Mouse (Mus musculus): ENCODE data around the gene Glrp1. TPM values are rescaled to one million over a fixed set of nuclear protein-coding genes. Genes with fewer than 3 reads are reported as not detected.

The Glrp1 gene
- not detected in 2 replicates for polyA plus RNA-seq (2016; fragmentation: Nextera tagmentation; extraction: Ambion mirVana)

DNA sequence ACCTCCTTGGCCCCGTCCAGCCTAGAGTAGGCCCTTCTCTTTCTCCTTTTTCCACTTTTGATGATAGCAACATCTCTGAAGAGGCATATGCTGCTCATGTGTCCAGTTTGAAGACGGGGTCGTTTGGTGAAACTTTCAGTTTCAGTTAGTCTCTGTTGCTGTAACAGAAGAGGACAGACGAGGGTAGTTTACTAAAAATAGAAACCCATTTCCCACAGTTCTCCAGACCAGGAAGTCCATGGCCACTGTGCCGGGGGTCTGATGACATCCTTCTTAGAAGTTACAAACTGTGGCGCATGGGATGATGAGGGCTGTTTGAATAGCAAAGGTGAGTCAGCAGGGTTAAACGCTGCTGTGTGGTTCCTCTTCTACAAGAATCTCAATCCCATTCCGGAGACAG, at the start of gene Glrp1:
TSS of gene Glrp1 (minus strand) at position 278 of the 400 bp plus-strand sequence.
- Histone ChIP-seq H3K4me3 (no peak within 1 kb of the TSS), H3K9me3 (no peaks in the 10 kb centered on the region), H3K27me3 (replicated peaks) (0 out of 2 replicates have a peak, but pooled peaks cover 3% of the 10 kb centered on the region), H3K9ac (no peak within 1 kb of the TSS), H3K27ac (no peak within 1 kb of the TSS), H3K4me2 (replicated peaks) (no peak within 1 kb of the TSS), H3K36me3 (no peaks in the 10 kb centered on the region), H3K4me1 (no peaks in the 10 kb centered on the region)
- ATAC-seq (ENCODE audit: low FRiP score, low read depth), result no peak
- 83% methylated on average over 8 of the region's 8 CpGs for WGBS

DNA sequence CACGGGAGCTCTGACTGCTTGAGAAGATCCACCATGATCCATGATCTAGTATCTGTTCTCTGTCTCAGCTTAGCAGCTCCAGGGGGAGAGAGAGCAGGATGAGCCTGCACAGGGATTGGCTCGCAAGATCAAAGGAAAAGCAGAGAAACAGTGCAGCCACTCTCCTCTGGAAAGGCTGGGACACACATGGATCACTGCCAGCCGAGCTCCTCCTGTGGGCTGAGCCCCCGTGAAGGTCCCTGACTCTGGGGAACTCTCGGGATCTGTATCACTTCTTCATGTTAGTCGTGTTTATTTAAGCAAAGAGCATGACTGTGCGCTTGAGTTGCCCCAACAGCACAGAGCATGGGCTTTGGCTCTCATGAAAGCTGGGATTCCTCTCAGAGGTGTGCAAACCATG, 49.4 kb upstream of the Glrp1 start:
- Histone ChIP-seq H3K9ac (no peak overlapping the region), H3K27me3 (replicated peaks) (no peaks in the 10 kb centered on the region), H3K9me3 (no peaks in the 10 kb centered on the region), H3K27ac (no peak overlapping the region), H3K4me2 (replicated peaks) (no peak overlapping the region; the same call in 1 of the 2 replicates), H3K36me3 (no peaks in the 10 kb centered on the region), H3K4me1 (no peaks in the 10 kb centered on the region), H3K4me3 (no peak overlapping the region)
- WGBS, result 17% methylated on average over 7 of the region's 7 CpGs
- ATAC-seq (ENCODE audit: low FRiP score, low read depth), result no peak

DNA sequence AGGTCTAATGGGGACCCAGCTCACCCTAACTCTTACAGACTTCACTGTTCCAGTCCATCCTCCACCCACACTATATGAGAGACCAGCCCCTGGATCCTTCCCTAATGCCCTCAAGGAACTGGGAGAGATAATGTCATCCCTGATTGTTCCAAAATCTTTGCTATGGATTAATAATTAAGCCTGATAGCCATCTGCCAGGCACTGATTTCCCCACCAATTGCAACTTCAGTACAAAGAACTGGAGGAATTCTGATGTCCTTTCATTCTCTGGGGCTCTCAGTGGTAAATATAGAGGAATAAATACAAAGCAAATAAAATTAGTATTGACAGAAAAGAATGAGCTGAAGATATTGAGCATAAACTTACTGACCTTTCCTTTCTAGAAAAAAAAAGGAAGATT, 48.9 kb upstream of the Glrp1 start:
- no peak for ATAC-seq (ENCODE audit: low FRiP score, low read depth)
- Histone ChIP-seq H3K4me1 (no peaks in the 10 kb centered on the region), H3K4me2 (replicated peaks) (no peak overlapping the region), H3K27ac (no peak overlapping the region), H3K9ac (no peak overlapping the region), H3K4me3 (no peak overlapping the region), H3K9me3 (no peaks in the 10 kb centered on the region), H3K36me3 (no peaks in the 10 kb centered on the region), H3K27me3 (replicated peaks) (no peaks in the 10 kb centered on the region)

DNA sequence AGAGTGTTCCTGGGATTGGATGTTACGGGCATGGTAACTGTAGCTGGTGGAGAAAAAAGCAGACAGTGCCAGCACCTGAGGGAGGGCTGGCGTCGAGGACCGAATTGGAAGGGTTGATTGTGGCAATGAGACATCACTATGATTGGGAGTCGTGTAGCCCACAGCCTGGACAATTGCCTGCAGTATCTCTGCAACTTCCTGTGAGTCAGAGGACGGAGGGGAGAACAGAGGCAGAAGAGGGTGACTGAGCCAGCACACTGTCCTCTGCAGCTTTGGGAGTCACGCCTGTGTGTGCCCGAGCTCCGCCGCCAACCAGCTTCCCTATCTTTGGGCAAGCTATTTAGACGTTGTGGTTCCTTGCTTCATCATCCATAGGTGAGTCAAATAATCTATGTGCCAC, 46.5 kb upstream of the Glrp1 start:
- no peaks in the 10 kb centered on the region for H3K36me3 ChIP-seq
- no peaks in the 10 kb centered on the region for H3K9me3 ChIP-seq
- peaks cover 8% of the 10 kb centered on the region; the same call in 1 of the 2 replicates for H3K4me1 ChIP-seq
- no peak overlapping the region for H3K4me3 ChIP-seq
- 90% methylated on average over 11 of the region's 11 CpGs for WGBS
- no peak overlapping the region for H3K9ac ChIP-seq
- H3K27ac ChIP-seq, result no peak overlapping the region
- H3K4me2 ChIP-seq (replicated peaks), result no peak overlapping the region
- no peak for ATAC-seq (ENCODE audit: low FRiP score, low read depth)
- no peaks in the 10 kb centered on the region for H3K27me3 ChIP-seq (replicated peaks)

DNA sequence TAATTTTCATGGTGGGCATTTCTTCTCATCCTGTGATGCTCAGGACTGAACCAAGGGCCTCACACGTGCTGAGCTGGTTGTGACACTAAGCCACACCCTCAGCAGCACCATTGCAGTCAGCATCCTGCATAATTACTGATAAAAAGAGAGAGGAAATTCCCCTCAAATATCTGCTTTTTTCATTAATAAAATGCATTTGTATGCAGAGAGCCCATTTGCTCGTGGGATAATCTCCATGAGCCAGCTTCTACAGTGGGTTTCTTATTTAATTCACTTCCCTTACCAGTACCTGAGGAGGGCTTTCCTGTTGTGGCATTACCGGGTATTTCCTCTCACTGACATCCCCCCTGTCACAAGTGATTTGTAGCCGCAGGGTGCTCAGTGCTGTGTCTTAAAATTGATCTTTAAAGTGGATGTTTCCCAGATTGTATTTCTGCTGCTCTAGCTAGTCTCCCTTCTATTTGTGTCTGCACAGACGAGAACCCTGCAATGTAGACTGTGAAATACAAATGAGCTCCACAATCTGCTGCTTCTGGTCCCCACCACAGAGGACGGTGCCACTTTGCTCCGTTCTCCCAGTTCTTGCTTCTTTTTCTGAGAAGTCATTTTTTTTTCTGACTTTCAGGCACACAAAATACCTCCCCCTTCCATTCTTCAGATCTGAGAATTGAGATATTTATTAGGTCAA, 43.8 kb upstream of the Glrp1 start:
- Histone ChIP-seq H3K36me3 (no peaks in the 10 kb centered on the region), H3K9me3 (no peaks in the 10 kb centered on the region), H3K27me3 (replicated peaks) (no peaks in the 10 kb centered on the region), H3K4me2 (replicated peaks) (no peak overlapping the region), H3K9ac (no peak overlapping the region), H3K4me3 (no peak overlapping the region), H3K27ac (no peak overlapping the region), H3K4me1 (peaks cover 8% of the 10 kb centered on the region; the same call in 1 of the 2 replicates)
- 48% methylated on average over 7 of the region's 7 CpGs for WGBS
- ATAC-seq (ENCODE audit: low FRiP score, low read depth), result no peak

DNA sequence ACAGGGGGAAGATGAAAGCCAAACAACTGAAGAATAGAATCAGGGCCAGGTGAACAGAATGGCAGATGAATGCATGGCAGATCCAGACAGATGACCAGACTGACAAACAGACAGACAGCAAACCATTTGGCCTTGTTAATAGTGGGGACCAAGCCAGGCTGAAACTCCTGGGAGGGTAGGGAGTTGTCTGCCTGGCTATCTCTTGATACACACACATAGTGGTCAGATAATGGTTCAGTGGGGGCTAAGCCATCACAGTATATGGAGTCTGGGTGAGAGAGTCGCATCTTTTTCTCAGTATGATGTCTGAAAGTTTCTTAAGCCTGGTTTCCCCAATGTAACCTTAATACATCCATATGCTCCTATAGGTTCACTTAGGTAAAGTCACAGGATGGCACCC, 39.4 kb upstream of the Glrp1 start:
- no peak overlapping the region for H3K9ac ChIP-seq
- 88% methylated on average over 1 of the region's 1 CpGs for WGBS
- no peak overlapping the region for H3K4me2 ChIP-seq (replicated peaks)
- H3K36me3 ChIP-seq, result no peaks in the 10 kb centered on the region
- H3K27me3 ChIP-seq (replicated peaks), result no peaks in the 10 kb centered on the region
- no peak for ATAC-seq (ENCODE audit: low FRiP score, low read depth)
- H3K4me3 ChIP-seq, result no peak overlapping the region
- peaks cover 8% of the 10 kb centered on the region; the same call in 1 of the 2 replicates for H3K4me1 ChIP-seq
- no peak overlapping the region for H3K27ac ChIP-seq
- no peaks in the 10 kb centered on the region for H3K9me3 ChIP-seq

DNA sequence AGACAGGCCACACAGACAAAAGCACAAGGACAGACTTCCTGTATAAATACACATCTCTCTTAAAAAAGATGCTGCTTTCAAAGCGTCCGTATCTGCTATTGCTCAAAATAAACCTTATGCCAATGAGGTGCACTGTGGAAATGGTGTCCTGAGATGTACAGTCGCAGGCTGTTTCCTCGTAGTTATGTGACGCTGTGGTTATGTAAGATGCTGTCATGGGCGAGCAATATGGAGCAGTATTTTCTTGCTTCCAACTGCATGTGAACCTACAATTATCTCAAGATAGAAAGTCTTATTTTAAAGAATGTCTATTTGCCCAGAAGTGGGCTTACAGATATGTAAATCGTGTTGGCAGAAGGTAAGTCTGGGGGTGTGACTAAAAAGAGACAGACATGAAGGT, 37.3 kb upstream of the Glrp1 start:
- 86% methylated on average over 7 of the region's 7 CpGs for WGBS
- H3K27me3 ChIP-seq (replicated peaks), result no peaks in the 10 kb centered on the region
- ATAC-seq (ENCODE audit: low FRiP score, low read depth), result no peak

DNA sequence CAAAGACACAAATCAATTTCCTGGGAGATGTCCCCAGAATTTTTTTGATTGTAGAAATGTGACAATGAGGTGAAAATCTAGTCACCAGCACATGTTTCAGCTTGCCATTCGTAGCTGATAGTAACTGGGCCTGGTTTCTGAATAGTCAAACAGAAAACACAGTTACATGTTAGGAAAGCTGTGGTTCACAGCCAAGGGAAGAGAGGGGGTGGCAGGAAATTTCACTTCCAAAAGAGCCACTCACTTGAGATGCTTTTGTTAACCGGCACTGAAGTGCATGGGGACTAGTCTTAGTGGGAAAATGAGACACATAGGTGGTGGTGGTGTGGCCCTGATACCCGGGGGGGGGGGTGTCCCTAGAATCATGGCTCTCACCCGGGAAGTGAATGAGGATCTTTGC, 33.7 kb upstream of the Glrp1 start:
- no peak overlapping the region for H3K4me2 ChIP-seq (replicated peaks)
- no peak for ATAC-seq (ENCODE audit: low FRiP score, low read depth)
- no peaks in the 10 kb centered on the region for H3K9me3 ChIP-seq
- no peaks in the 10 kb centered on the region for H3K4me1 ChIP-seq
- H3K9ac ChIP-seq, result no peak overlapping the region
- no peak overlapping the region for H3K4me3 ChIP-seq
- 68% methylated on average over 4 of the region's 4 CpGs for WGBS
- no peaks in the 10 kb centered on the region for H3K36me3 ChIP-seq
- H3K27me3 ChIP-seq (replicated peaks), result no peaks in the 10 kb centered on the region
- no peak overlapping the region for H3K27ac ChIP-seq

More for the DNA sequence above, 37.3 kb upstream of the Glrp1 start:
- Histone ChIP-seq H3K9me3 (no peaks in the 10 kb centered on the region), H3K4me3 (no peak overlapping the region), H3K9ac (no peak overlapping the region), H3K4me1 (no peaks in the 10 kb centered on the region), H3K4me2 (replicated peaks) (no peak overlapping the region), H3K27ac (no peak overlapping the region), H3K36me3 (no peaks in the 10 kb centered on the region)

DNA sequence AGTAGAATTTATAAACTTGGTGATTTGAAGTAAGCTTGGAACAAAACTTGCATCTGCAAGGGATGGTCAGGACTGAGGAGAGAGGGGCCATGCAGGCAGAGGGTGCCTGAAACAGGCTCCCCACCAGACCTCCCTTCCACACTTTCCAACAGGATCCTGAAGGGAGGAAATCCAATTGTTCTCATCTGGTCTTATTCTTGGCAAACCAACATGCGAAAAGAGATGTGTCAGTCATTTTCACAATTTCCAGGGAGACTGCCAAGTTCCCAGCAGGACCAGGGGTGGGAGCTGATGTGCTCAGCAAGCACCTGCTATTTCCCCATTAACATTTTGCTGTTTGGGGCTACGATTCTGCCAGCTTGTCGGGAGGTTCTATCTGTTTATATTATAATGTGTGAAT, 30.0 kb upstream of the Glrp1 start:
- no peak overlapping the region for H3K9ac ChIP-seq
- H3K9me3 ChIP-seq, result no peaks in the 10 kb centered on the region
- no peaks in the 10 kb centered on the region for H3K4me1 ChIP-seq
- no peaks in the 10 kb centered on the region for H3K36me3 ChIP-seq
- H3K27me3 ChIP-seq (replicated peaks), result no peaks in the 10 kb centered on the region
- ATAC-seq (ENCODE audit: low FRiP score, low read depth), result no peak
- no peak overlapping the region for H3K27ac ChIP-seq
- 79% methylated on average over 3 of the region's 3 CpGs for whole genome bisulfite sequencing
- no peak overlapping the region for H3K4me2 ChIP-seq (replicated peaks)
- H3K4me3 ChIP-seq, result no peak overlapping the region

DNA sequence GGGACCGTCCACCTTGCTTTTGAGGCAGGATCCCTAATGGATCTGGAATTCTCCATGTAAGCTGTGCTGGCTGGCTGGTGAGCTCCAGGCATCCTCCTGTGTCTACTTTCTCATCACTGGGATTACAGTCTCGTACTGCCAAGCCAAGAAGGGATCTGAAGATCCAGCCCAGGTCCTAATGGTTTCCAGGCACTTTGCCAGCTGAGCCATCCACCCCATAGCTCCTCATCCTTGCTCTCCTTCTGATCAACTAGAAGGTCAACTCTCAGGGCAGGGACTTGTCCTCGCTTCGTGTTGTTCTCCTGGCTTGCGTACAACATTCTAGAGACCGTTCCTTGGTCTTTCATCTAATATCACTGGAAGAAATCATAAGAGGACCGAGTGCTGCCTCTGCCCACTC, 29.4 kb upstream of the Glrp1 start:
- no peak overlapping the region for H3K4me3 ChIP-seq
- 89% methylated on average over 7 of the region's 7 CpGs for WGBS
- H3K27me3 ChIP-seq (replicated peaks), result no peaks in the 10 kb centered on the region
- H3K9me3 ChIP-seq, result no peaks in the 10 kb centered on the region
- no peak overlapping the region for H3K9ac ChIP-seq
- H3K4me1 ChIP-seq, result no peaks in the 10 kb centered on the region
- no peak overlapping the region for H3K4me2 ChIP-seq (replicated peaks)
- ATAC-seq (ENCODE audit: low FRiP score, low read depth), result no peak
- no peak overlapping the region for H3K27ac ChIP-seq
- no peaks in the 10 kb centered on the region for H3K36me3 ChIP-seq

DNA sequence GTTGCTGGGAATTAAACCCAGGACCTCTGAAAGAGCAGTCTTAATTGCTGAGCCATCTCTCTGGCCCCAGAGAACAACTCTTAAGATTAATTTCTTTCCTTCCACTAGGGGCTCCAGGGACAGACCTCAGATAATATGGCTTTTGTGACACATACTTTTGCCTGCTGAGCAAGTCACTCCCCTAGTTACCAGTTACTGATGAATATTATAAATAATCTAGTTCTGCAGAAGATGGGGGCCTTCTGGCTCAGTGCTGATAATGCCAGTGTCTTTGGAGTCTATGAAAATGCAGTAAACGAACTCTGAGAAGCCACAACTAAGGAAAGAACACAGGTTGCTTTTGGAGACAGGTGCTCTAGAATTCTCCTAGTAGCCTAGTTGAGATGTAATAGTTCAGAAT, 26.4 kb upstream of the Glrp1 start:
- ATAC-seq (ENCODE audit: low FRiP score, low read depth), result no peak
- WGBS, result 89% methylated on average over 1 of the region's 1 CpGs
- no peaks in the 10 kb centered on the region for H3K27me3 ChIP-seq (replicated peaks)
- no peak overlapping the region for H3K4me2 ChIP-seq (replicated peaks)
- no peaks in the 10 kb centered on the region for H3K36me3 ChIP-seq
- no peak overlapping the region for H3K27ac ChIP-seq
- H3K9me3 ChIP-seq, result no peaks in the 10 kb centered on the region
- no peak overlapping the region for H3K4me3 ChIP-seq
- H3K4me1 ChIP-seq, result no peaks in the 10 kb centered on the region
- H3K9ac ChIP-seq, result no peak overlapping the region

DNA sequence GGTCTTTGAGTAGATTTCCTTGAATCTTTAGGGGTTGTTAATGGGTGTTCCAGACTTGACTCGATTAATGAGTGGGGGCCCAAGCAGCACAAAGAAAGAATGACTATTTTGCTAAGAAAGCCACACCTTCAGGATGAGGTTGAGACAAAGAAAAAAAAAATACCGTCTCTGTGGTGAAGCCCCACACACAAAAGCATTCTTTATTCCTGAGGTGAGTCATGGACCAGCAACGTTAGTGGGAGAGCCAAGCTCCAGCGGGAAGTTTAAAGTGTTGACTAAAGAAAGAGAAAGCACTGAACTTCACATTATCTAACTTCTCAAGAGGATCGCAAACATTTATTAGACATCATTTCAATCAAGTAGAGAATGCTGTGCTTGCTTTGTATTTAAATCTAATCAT, 24.2 kb upstream of the Glrp1 start:
- ATAC-seq (ENCODE audit: low FRiP score, low read depth), result no peak

DNA sequence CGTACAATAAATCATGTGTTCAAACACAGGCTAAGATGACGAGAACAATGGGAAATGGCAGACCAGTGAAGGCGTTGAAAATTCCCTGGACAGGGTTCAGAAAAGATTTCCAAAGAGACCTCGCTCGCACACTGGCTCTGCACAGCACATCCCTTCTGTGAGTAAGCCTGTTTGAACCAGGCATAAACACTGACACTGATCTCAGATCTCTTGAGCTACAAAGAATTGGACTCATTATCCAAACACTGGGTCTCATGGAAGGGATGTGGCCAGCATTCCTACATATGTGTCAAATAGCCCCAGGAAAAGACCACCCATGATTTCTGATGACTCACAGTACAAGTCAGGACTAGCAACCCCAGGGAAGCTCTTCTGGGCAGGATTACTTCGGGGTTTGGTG, 16.3 kb upstream of the Glrp1 start:
- H3K27ac ChIP-seq, result no peak overlapping the region
- no peaks in the 10 kb centered on the region for H3K9me3 ChIP-seq
- H3K4me3 ChIP-seq, result no peak overlapping the region
- H3K4me1 ChIP-seq, result no peaks in the 10 kb centered on the region
- no peak overlapping the region for H3K4me2 ChIP-seq (replicated peaks)
- 34% methylated on average over 6 of the region's 6 CpGs for WGBS
- no peaks in the 10 kb centered on the region for H3K27me3 ChIP-seq (replicated peaks)
- H3K36me3 ChIP-seq, result no peaks in the 10 kb centered on the region
- ATAC-seq (ENCODE audit: low FRiP score, low read depth), result no peak
- no peak overlapping the region for H3K9ac ChIP-seq

More for the DNA sequence above, 24.2 kb upstream of the Glrp1 start:
- H3K4me1 ChIP-seq, result no peaks in the 10 kb centered on the region
- no peaks in the 10 kb centered on the region for H3K9me3 ChIP-seq
- H3K27ac ChIP-seq, result no peak overlapping the region
- no peaks in the 10 kb centered on the region for H3K27me3 ChIP-seq (replicated peaks)
- no peak overlapping the region for H3K9ac ChIP-seq
- H3K4me2 ChIP-seq (replicated peaks), result no peak overlapping the region
- no peak overlapping the region for H3K4me3 ChIP-seq
- 75% methylated on average over 5 of the region's 5 CpGs for WGBS
- no peaks in the 10 kb centered on the region for H3K36me3 ChIP-seq

All from neural tube, embryonic 12.5 days (tissue).